Mouse (Mus musculus) liver, postnatal 0 days (tissue): ENCODE data around the gene Gm49396. TPM values are rescaled to one million over a fixed set of nuclear protein-coding genes. Genes with fewer than 3 reads are reported as not detected.

ENCODE experiments used
- ATAC-seq: fragments of 200-750 bp; cut with Nextera tagmentation; 2 replicates; pipeline ENCODE4 v1.8.0; 2017; ENCODE audit warnings: mild to moderate bottlenecking, moderate library complexity
- DNase-seq: peaks from one replicate; pipeline ENCODE4 v3.0.0-alpha.2; 2016
- H3K27ac ChIP-seq: fragments of 300-500 bp; sonication (generic); 2 replicates; pipeline ENCODE4 v1.5.1; 2014; ENCODE audit warnings: antibody characterized with exemption, moderate library complexity, mild to moderate bottlenecking, low read depth
- H3K27me3 ChIP-seq: fragments of 300-500 bp; sonication (generic); 2 replicates; pipeline ENCODE4 v1.6.1; 2014; ENCODE audit warnings: low read length, control low read depth, mixed read lengths; ENCODE audit not compliant: insufficient read depth
- H3K36me3 ChIP-seq: fragments of 300-500 bp; sonication (generic); replicated peaks from 2 replicates; pipeline ENCODE4 v1.6.1; 2014; ENCODE audit warnings: mild to moderate bottlenecking, control low read depth, low read length, moderate library complexity, mixed read lengths; ENCODE audit not compliant: insufficient read depth
- H3K4me1 ChIP-seq: fragments of 300-500 bp; sonication (generic); 2 replicates; pipeline ENCODE4 v1.6.1; 2014; ENCODE audit warnings: antibody characterized with exemption, mild to moderate bottlenecking, control low read depth; ENCODE audit not compliant: insufficient read depth
- H3K4me2 ChIP-seq: fragments of 300-500 bp; sonication (generic); 2 replicates; pipeline ENCODE4 v1.6.1; 2014; ENCODE audit warnings: low read depth, mild to moderate bottlenecking, low read length, moderate library complexity, mixed read lengths
- H3K4me3 ChIP-seq: fragments of 300-500 bp; sonication (generic); 2 replicates; pipeline ENCODE4 v1.5.1; 2014; ENCODE audit warnings: low read depth, low read length
- H3K9ac ChIP-seq: fragments of 300-500 bp; sonication (generic); replicated peaks from 2 replicates; pipeline ENCODE4 v1.6.1; 2014; ENCODE audit warnings: mild to moderate bottlenecking, moderate library complexity
- H3K9me3 ChIP-seq: fragments of 300-500 bp; sonication (generic); 2 replicates; pipeline ENCODE4 v1.6.1; 2016; ENCODE audit warnings: mild to moderate bottlenecking, control low read depth, low read length, mixed read lengths
- CTCF ChIP-seq: sonication (generic); IDR thresholded peaks from 2 replicates; pipeline ENCODE4 v1.5.1; 2016; ENCODE audit warnings: antibody characterized with exemption, low read depth
- EP300 ChIP-seq: IDR thresholded peaks from 2 replicates; pipeline ENCODE4 v1.6.1; 2016; ENCODE audit warnings: antibody characterized with exemption, low read depth, mild to moderate bottlenecking
- WGBS: fragments of 180-500 bp; shearing (Covaris S2); extraction: QIAGEN DNeasy Blood & Tissue Kit; methylation state at CpG from one replicate; pipeline ENCODE4 v1.1.7; 2014; ENCODE audit not compliant: insufficient replicate concordance; 5-methylcytosine and 5-hydroxymethylcytosine counted together
- polyA plus RNA-seq: library from polyadenylated mRNA; unstranded; fragments of >200 nt; fragmentation: Nextera tagmentation; extraction: Ambion mirVana; gene quantifications from 2 replicates; pipeline ENCODE4 v1.2.1, GENCODE M21; 2015

The Gm49396 gene
- polyA plus RNA-seq, 1 experiment from 2014 or later: 1.8 TPM

- ATAC-seq: no peak
- WGBS: 62% methylated on average over 4 of the region's 4 CpGs
- no peak overlapping the region for H3K4me2 ChIP-seq
These were observed 31.4 kb downstream of the Gm49396 start for GRCm38 (mm10) chr7:30594510-30595024.

GRCm38 (mm10) chr7:30596093-30596492 lies 32.9 kb downstream of the Gm49396 start:
- Histone ChIP-seq H3K9me3 (no peaks in the 10 kb centered on the region), H3K4me1 (peaks cover 16% of the 10 kb centered on the region), H3K9ac (no peak overlapping the region), H3K4me2 (no peak overlapping the region), H3K4me3 (no peak overlapping the region), H3K36me3 (no peaks in the 10 kb centered on the region), H3K27ac (no peak overlapping the region), H3K27me3 (no peaks in the 10 kb centered on the region)
- TF ChIP-seq EP300 (no peak), CTCF (no peak)
- ATAC-seq (no peak), DNase-seq (no peak)
- WGBS: 69% methylated on average over 5 of the region's 5 CpGs

More at GRCm38 (mm10) chr7:30594510-30595024, 31.4 kb downstream of the Gm49396 start:
- TF ChIP-seq CTCF (no peak), EP300 (no peak)
- Histone ChIP-seq H3K36me3 (no peaks in the 10 kb centered on the region), H3K9ac (no peak overlapping the region), H3K9me3 (no peaks in the 10 kb centered on the region), H3K27me3 (no peaks in the 10 kb centered on the region), H3K4me3 (no peak overlapping the region), H3K27ac (no peak overlapping the region), H3K4me1 (peaks cover 14% of the 10 kb centered on the region; the same call in 1 of the 2 replicates)
- no peak for DNase-seq

- WGBS: 76% methylated on average over 5 of the region's 5 CpGs
- H3K36me3 ChIP-seq: no peaks in the 10 kb centered on the region
- no peaks in the 10 kb centered on the region for H3K9me3 ChIP-seq
- no peak overlapping the region for H3K27ac ChIP-seq
- no peak overlapping the region for H3K4me2 ChIP-seq
- TF ChIP-seq EP300 (no peak), CTCF (no peak)
- H3K9ac ChIP-seq: no peak overlapping the region
- no peak overlapping the region for H3K4me3 ChIP-seq
- DNase-seq: no peak
- no peaks in the 10 kb centered on the region for H3K27me3 ChIP-seq
- no peak for ATAC-seq
- H3K4me1 ChIP-seq: peaks cover 16% of the 10 kb centered on the region
These were observed 33.7 kb downstream of the Gm49396 start for GRCm38 (mm10) chr7:30596811-30597210.

DNA sequence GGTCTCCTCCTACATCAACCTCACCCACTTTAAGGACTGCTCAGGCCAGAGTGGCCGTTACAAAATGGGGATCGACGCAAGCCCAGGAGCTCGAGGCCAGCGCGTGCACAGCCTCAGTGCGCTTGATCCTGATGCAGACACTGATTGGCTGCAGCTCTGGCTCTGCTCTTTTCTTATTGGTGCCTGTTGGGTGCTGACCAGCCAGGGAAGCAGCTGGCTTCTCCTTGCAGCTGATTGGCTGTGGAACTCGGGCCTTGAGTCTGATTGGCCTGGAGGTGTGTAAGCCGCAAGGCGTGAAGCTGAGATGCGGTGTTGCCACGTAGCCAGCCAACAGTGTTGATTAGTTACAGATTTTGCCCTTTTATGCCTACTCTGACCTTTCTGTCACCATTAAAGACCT lies 35.6 kb downstream of the Gm49396 start, which contains the start of gene Zbtb32:
Gene Zbtb32, minus strand, starts transcription at position 124 of the 400 bp plus-strand sequence.
- Histone ChIP-seq H3K9ac (0 out of 2 replicates have a peak within 1 kb of the TSS, but pooled peaks have one; percentile 41), H3K36me3 (no peaks in the 10 kb centered on the region), H3K9me3 (no peaks in the 10 kb centered on the region), H3K4me3 (no peak within 1 kb of the TSS), H3K4me2 (peak within 1 kb of the TSS; percentile 40; the same call in 1 of the 2 replicates), H3K27ac (no peak within 1 kb of the TSS; the same call in 1 of the 2 replicates), H3K27me3 (no peaks in the 10 kb centered on the region), H3K4me1 (peaks cover 16% of the 10 kb centered on the region)
- WGBS: 87% methylated on average over 12 of the region's 12 CpGs
- TF ChIP-seq CTCF (no peak), EP300 (no peak)
- DNase-seq: no peak
- ATAC-seq: no peak

GRCm38 (mm10) chr7:30599933-30600353 lies 36.8 kb downstream of the Gm49396 start:
- Histone ChIP-seq H3K4me3 (no peak overlapping the region), H3K27ac (no peak overlapping the region), H3K36me3 (no peaks in the 10 kb centered on the region), H3K9me3 (no peaks in the 10 kb centered on the region), H3K4me1 (peaks cover 13% of the 10 kb centered on the region), H3K4me2 (peak overlapping the region; percentile 40), H3K9ac (0 out of 2 replicates have a peak overlapping the region, but pooled peaks have one; percentile 41), H3K27me3 (no peaks in the 10 kb centered on the region)
- WGBS: 5% methylated on average over 16 of the region's 16 CpGs
- ATAC-seq (peak; percentile 99), DNase-seq (peak; percentile 92)
- TF ChIP-seq EP300 (no peak), CTCF (no peak)

DNA sequence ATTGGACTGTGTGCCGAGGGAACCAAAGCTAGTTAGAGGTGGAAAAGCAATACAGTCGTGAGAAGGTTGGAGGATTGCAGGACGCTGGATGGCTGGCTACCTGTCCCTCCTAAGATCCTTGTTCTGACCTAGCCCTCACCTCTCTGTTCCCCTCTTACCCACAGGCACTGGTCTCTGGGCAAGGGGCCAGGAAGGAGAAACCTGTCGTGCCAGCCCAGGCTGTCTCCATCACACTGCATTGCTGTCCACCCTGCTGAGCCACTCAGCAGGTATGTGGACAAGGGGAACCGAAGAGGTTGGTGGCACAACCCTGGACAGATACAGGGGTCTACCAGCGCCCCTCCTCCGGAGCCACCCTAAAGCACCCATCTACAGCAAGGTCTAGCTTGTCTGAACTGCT lies 37.5 kb downstream of the Gm49396 start:
- no peaks in the 10 kb centered on the region for H3K36me3 ChIP-seq
- H3K4me3 ChIP-seq: no peak overlapping the region
- 70% methylated on average over 7 of the region's 7 CpGs for WGBS
- H3K27ac ChIP-seq: no peak overlapping the region
- ATAC-seq: no peak
- no peak overlapping the region for H3K9ac ChIP-seq
- no peak for DNase-seq
- TF ChIP-seq EP300 (no peak), CTCF (no peak)
- H3K4me1 ChIP-seq: peaks cover 13% of the 10 kb centered on the region
- no peaks in the 10 kb centered on the region for H3K9me3 ChIP-seq
- no peak overlapping the region for H3K4me2 ChIP-seq
- H3K27me3 ChIP-seq: no peaks in the 10 kb centered on the region

- H3K4me1 ChIP-seq: peaks cover 13% of the 10 kb centered on the region
- no peaks in the 10 kb centered on the region for H3K27me3 ChIP-seq
- no peak overlapping the region for H3K9ac ChIP-seq
- no peak overlapping the region for H3K27ac ChIP-seq
- WGBS: 53% methylated on average over 3 of the region's 3 CpGs
- DNase-seq (no peak), ATAC-seq (no peak)
- no peaks in the 10 kb centered on the region for H3K36me3 ChIP-seq
- H3K4me3 ChIP-seq: no peak overlapping the region
- no peaks in the 10 kb centered on the region for H3K9me3 ChIP-seq
- H3K4me2 ChIP-seq: no peak overlapping the region
- TF ChIP-seq EP300: no peak
- no peak for TF ChIP-seq CTCF
These were observed 39.4 kb downstream of the Gm49396 start for GRCm38 (mm10) chr7:30602583-30602982.
